Mouse (Mus musculus) spleen, embryonic (tissue): ENCODE measurements around the gene Alk.
"Not testable (repeated sequence)": the region's sequence is repeated elsewhere in the genome, so short reads cannot be mapped to it uniquely, and the experiment has no call there.

ENCODE experiments used
- CTCF ChIA-PET: fragments of 350-600 bp; sonication (Branson Sonifier 250); formaldehyde crosslinking; loops from one replicate; lab custom pipeline; 2022; lab: Charles Lee

Alk gene

DNA sequence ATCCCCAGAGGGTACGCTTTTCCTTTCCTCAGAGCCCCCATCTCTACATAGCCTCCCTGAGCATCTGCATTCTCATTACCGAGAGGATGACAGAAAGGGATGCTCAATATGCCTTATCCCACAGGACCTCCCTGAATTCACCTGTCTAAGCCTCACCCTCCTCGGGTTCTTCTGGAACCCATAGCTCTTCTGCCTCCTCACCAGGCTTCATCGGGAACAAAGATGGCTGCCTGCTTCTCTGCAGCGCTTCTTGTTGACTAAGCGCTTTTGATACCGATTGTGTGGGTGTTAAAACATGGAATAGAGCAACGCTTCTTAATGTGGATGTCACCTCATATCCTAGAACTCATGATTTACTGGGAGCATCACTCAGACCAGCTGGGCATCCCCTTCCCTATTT is 75.9 kb downstream of the Alk start:
- CTCF ChIA-PET = no interaction called here

DNA sequence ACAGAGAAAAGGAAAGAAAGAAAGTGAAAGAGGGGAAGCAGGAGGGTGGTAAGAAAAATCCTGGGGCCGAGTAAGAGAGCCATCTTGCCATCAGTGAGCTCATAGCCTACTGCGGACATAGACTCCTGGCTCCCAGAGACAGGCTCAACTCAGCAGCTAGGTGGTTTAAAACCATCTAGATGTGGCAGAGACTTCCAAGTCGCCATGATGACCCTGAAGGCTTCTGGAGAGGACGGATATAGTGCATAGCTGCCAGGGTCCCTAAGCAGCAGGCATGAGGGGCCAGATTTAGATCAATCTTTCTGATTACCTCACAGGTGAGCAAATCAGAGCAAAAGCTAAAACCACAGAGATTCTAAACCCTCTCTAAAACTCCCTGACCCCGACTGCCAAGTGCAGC is 76.9 kb downstream of the Alk start:
- CTCF ChIA-PET = no interaction called here

DNA sequence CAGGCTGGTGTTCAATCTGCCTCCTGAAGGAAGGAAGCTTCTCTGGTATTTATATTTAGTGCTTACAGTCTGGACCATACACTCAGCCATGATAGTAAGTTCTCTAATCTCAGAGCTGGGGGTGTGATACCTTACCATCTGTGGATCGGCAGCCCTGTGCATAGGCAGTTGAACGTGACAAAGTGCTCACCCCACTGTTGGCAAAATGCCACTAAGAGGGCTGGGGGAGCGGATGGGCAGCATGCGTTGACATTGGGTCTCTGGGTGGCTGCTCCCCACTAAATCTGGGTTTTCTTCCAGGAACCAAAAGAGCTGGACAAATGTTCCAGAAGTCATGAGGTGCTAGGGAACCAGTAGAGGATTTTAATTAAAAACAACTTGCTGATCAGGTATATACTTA is 78.1 kb downstream of the Alk start:
- CTCF ChIA-PET = no interaction called here

DNA sequence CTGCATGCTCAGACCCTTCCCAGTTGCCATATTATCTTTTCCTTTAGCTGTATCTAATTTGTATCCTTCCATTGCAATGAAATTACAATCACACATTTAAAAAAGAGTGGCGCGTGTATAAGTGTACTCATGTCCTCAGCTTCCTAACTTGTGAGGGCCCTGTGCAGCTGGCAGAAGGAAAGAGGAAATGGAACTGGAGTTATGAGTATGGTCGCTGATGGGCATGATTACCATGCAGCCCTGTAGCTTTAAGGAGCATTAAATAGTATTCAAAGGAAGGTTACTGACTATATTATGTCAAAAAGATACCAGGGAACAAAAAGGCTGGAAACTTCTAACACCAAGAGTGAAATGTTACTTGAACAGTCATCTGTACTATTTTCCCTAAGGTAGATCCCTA is 79.6 kb downstream of the Alk start:
- CTCF ChIA-PET = no interaction called here

DNA sequence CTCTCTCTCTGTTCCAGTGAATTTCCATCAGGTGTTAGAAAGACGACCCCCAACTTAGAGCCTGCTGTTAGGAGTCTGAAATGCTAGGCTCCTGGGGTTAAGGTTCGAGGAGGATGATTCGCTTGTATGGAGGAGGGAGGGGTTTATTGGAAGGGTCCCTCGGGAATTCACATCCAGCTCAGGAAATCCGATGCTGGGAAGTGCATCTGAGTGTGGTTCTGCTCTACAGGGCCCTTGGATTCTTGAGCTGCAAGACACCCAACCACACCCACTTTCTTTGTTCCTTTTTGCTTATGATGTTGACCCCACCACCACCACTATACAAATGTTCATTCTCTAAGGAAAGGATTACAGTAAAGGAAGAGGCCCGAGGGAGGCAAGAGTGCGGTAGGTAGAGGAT is 81.4 kb downstream of the Alk start:
- CTCF ChIA-PET = no interaction called here

DNA sequence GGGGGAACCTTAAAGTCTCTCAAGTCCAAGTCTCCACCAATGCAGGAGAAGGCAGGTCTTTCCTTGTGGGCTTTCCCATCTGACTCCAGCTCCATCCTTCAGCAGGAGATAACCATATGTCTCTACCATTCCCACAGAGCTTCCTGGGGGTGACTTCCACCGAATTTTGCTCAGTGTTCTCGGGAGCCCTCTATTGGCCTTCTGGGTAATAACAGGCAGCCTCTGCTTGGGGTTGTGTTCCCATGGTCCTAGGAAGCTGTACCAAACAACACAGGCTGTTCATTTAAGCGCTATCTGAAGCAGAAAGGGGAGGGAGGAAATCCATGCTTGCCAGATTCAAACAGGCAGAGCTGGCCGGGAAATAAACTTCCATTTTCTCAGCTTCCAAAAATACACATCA is 82.0 kb downstream of the Alk start:
- CTCF ChIA-PET = no interaction called here

DNA sequence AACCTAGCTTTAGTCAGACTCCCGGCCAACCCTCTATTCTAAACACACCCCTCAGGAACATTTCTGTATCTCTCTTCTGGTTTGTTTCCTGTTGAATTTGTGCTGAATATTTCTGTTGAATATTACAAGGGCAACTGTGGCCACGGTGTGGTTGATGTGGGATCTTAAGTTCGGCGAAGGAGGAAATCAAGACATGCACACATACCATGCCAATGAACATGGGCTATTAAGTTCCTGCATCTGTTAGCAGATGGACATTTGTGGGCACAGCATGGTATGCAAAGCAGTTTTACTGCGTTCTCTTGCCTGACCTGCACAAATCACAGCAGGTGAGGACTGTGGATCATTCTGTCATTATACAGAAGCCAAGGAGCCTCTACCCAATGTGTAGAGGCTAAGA is 83.1 kb downstream of the Alk start:
- CTCF ChIA-PET = no interaction called here

DNA sequence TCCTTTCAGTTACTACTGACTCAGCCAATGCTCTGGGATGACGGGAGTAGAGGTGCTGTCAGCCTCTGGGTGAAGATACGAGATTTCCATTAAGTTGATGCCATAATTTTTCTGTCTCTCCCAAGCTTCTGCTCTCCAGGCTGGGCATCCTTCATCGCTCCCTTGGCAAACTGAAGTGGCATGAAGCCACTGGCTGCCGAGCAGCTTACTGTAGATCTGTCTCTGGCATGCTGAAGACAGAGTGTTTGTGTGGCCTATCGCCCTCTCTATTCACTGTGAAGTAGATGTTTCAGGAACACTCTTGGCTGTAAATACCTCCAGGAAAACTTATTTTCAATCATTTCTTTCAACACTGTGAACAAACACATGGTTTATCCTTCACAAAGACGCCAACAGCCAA is 93.7 kb downstream of the Alk start:
- CTCF ChIA-PET = no interaction called here

DNA sequence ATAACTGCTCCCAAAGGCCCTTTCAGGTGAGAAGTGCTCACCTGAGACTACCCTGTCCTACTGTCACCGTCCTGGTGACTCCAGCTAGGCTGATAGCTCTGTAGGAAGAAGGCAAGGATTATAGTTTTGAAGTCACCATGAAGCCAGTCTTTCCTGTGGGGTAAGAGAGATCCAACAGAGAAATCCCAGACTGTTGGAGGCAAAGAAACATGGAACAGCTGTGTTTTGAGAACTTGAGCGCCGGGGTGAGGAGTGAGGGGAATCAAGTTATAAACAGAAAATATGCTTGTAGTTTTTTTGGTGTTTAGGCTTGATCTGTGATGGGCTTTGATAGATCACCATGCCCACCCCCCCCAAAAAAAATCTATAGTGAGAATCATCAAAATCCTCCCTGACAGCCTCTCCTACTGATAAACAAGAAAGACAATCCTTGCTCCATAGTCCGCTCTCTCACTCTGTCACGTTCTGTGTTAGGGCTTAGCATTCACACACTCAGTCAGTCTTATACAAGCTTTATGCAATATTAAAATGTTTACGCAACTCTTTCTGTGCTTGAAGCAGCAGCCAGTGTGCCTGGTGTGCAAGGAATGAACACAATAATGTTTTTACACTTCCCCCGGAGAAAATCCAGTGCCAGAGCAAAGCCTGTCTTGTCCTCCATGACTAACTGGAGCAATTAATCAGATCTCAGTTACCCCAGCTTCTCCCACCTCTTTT is 95.6 kb downstream of the Alk start:
- CTCF ChIA-PET = no interaction called here

DNA sequence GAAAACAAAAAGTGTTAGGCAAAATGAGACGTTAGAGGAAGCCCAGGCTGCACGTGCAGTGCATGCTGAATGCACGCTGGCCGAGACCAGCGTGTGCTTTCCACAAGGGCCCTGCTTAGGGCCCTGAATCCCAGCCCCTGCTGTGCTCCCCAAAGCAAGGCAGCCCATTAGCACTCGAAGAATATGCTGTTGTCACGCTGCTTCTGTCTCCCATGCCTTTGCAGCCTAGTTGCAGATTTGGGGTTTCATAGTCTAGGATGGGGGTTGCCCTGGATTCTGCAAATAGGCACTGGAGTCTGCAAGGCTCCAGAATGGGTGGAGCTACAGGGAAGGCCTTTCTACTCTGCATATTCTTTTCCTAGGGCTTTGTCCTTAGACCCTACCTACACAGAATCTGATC is 99.2 kb downstream of the Alk start:
- CTCF ChIA-PET = no interaction called here

DNA sequence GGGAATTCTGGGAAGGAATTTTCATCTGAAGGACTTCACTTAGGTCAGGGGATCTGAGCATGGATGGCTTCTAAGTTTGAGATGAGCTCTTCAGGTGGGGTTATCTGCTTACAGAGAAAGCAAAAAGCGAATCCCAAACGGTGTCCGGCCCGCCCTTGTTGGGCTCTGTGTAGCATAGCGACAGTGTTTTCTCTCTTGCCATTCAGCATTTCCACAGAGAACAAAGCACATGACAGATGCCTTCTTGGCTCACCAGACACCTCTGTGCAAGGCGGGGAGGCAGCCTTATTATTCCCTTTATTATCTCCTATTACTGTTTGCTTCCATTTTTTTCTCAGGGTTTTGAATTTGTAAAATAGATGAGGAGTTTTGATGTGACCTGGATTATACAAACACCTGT is 99.8 kb downstream of the Alk start:
- CTCF ChIA-PET = no interaction called here

DNA sequence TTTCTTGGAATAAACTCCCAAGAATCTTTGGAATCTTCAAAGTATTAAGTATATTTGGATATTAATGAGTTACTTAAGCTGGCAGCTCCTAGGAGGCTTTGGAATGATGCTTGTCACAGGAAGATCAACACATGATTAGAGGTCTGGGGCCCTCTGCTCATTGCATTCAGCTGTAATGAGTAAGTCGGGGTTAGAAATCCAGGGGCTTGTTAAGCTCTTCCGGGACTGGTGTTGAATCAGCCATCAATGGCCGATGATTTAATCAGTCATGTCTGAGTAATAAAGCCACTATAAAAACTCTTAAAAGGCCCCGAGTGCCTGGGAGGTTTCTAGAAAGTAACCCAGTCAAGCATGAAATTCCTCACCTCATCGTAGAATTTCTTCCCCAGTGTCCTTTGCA is 109.0 kb downstream of the Alk start:
- CTCF ChIA-PET = no interaction called here

DNA sequence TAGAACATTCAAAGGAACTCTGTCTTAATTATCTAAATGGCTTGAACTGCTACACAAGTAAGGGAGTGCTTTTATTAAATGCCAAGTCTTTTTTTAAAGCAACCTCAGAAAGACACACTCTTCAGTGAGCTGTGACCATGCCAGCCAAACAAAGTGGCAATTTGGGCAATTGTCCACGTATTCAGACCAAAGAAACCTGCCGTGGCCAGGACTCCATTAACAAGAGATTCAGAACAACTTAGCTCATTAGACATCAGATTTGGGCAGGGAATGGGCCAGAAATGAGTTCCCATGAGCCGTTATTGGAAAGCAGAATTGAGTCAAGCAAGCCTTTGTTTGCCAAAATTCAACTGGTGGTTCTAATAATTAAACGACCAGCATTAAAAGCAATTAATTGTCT is 118.8 kb downstream of the Alk start:
- CTCF ChIA-PET = no interaction called here

DNA sequence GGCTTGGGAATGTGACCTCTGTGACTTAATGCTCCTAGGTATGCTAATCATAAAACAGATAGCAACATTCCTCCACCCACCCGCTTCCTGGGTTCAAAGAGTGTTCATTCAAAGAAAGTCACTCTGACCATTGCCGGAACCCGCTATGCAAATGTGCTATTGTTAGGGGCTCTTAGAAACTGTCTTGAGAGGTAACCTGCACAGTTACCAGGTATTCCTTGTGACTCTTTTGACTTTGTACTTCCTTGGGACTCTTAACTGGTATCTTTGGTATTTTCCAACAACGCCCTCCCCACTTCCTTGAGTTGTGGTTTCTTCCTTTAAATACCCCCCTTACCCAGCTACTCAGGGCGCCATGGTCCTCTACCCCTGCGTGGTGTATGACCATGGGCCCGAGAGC is 125.2 kb downstream of the Alk start:
- CTCF ChIA-PET = not testable (repeated sequence)

DNA sequence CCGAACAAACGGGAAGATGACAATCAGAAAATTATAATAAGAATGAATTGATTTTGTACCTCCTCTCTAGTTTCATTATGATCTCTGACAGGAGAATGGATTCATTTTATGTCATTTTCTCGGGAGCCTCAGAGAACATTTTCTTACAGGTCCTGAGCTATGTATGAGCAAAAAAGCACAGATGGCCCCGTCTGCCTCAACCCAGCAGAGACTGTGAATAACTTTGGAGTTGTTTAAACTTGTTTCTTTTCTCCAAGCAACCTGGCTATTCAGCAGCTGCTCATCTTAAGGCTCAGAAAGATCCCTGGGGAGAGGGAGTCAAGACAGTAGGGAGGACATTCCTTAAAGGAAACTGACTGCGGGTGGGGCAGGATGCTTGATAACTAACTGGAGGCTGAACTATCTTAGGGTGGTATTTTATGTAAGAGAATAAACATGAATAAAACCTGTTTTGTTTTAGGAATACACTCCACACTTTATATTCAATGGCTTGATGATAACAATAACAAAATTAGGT is 126.5 kb downstream of the Alk start:
- CTCF ChIA-PET = interaction anchor here (0.6 kb wide), 1 partner anchor 556 kb away, joined by 4 read pairs; no protein-coding TSS in a partner anchor

DNA sequence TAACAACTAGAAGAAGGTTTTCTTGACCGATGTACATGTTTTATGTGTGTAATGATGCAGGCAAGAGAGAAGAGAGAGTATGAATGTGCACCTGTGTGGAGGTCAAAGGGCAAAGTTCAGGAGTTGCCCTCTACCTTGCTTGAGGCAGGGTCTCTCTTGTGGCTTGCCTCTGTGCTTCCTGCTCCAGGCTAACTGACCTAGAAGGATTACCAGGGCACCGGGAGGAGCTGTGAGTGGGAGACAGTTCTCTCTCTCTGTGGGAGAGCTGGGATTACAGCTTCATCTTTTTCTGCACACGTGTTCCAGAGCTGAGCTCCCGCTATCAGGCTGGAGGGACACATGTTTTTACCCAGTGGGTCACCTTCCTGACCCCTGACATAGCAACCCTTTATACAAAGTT is 127.5 kb downstream of the Alk start:
- CTCF ChIA-PET = no interaction called here

DNA sequence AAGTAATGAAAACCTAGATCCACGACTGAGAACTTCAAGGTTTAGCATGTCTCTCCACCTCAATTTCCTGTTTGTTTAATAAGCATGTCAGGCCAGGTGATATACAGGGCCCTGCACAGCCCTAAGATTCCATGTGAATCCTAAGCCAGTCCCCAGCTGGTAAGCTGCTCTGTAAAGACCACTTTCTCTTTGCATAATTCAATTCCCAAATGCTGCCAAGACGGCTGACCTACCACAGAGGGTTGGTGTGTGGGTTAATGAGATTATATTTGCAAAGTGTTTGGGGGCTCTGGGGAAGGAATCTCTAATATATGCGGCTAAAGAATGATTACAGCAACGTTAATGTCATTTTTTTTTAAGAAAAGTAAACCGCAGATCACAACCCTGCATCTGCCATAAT is 130.3 kb downstream of the Alk start:
- CTCF ChIA-PET = no interaction called here

DNA sequence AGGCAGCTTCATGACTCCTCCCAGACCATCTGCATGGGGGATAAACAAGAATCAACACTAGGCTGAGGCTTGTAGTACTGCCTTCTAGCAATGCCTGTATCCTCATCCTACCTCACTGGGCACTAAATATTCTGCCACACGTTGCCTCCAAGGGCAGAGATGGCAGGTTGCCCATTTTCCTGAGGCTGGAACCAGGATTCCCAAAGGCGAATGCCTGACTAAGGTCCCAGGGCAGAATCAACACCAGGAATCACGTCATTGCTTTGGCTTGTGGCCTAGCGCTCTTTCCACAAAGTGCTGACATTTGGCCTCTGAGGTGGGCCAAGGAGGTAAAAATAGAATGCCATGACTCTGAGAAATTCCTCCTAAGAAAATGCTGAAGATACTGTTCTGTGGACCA is 155.9 kb downstream of the Alk start:
- CTCF ChIA-PET = no interaction called here

DNA sequence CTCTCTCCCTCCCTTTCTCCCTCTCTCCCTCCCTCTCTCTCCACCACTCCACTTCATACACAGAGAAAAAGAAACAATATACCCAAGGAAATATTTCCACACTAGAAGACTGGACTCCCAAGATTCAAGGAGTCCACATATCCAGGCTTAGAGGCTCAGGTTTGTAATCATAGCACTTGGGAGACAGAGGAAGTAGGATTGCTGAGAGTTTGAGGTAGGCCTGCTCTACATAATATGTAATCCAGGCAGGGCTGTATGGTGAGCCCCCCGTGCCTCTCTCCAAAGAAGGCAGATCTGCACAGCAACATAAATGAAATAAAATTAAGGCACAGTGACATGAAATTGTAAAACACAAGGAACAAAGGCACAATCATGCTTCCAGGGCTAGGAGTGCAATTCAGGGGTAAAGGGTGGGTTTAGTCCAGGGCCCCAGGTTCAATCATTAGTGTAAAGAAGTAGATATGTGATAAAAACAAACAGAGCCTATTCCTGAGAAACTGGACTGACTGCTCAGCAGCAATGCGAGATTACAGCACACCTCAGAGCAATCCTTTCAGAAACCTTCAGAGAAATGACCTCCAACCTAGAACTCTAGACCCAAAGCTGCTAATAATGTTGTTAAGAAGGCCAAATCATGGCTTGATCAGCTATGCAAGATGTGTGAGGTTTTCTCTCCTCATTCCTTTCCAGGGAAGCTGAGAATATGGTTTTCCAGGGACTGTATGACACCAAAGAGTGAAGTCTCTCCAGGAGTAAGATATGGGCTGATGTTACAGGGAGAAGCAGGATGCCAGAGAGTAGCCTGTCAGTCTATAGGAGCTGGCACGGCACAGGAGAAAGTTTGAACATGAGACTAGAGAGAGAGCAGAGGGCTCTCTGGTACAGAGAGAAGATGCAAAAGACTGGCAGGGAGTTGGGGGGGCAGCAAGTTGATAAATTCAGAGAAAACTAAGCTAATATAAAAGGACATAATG is 158.9 kb downstream of the Alk start:
- CTCF ChIA-PET = no interaction called here

DNA sequence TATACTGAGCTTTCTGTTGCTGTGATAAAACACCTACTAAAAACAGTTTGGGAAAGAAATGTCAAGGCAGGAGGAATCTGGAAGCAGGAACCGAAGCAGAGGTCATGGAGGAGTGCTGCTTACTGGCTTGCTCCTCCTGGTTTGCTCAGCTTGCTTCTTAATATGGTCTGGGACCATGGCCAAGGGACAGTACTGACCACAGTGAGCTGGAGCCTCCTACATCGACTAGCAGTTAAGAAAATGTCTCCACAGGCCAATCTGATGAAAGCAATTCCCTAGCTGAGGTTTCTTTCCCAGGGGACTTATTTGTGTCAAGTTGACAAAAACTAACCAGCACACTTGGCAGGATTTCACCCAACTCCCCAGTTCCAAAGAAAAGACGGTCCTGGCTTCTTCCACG is 187.0 kb downstream of the Alk start:
- CTCF ChIA-PET = no interaction called here

DNA sequence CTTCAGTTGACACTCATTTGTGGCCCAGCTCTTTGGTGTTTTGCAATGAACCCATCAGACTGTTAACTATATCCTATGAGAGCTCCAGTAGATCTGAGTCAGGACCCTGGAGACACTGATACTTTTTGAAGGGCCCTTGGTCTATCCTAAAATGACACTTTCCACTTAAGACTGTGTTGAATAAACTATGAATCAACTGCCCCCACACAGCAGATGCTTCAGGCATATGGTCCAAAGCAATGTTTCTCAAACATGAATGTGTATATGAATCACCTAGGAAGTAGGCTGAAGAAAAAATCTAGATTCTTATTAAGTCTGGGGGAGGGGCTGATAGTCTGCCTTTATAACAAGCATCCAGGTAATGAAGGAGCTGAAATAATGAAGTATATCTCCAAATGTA is 189.8 kb downstream of the Alk start:
- CTCF ChIA-PET = no interaction called here

DNA sequence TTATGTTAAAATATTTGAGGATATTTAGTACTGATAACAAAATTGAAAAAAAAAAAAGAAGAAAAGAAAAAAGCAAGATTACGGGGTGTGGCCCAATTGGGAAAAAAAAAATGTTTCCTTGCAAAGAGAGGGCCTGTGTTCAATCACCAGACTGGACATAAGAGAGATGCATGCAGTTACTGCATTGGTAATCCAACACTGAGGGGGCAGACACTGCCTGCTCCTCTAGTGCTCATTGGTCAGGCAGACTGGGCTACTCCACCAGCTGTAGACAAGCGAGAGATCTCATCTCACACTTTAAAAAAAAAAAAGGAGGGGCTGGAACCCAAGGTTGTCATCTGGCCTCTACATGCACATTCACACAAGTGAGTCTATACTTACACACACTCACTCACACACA is 199.6 kb downstream of the Alk start:
- CTCF ChIA-PET = no interaction called here

DNA sequence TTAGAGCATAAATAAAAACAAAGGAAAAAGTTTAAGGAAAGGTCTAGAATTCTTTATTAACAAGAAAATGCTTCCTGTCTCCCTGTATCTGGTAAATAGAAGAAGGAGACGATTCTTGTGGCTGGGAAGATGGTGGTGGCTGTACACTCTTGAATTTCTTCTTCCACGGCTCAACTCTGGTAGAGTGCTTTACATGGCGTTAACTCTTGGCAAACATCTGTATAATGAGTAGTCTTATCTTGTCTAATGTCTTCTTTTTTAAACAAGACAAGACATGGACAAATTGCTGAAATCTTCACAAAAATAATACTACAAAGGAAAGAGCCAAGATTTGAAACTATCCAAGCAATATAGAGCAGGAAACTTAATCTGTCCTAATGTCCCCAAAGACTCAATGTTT is 202.6 kb downstream of the Alk start:
- CTCF ChIA-PET = no interaction called here
